Mouse (Mus musculus): ENCODE results near the gene Meis1.

Meis1 gene

GRCm38 (mm10) chr11:19014441-19015161 is 4.2 kb downstream of the Meis1 start:
- DNase-seq (ENCODE audit: low spot score in 2 of 2), result no peak

DNA sequence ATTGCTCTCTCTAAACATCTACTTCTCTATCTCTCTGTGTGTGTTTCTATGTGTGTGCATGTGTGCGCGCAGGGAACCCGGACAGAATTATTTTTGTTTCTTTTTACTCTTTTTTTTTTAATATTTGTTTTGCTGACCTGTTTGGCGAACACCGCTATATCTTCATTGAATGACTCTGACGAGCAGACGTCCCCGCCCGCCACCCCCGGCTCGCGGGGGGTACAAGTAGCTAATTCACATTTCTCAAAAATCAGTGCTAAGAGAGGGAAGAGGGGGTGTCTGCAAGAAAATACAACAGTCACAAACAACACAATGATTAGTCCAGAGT is 4.7 kb downstream of the Meis1 start:
- no peak for DNase-seq (ENCODE audit: low spot score in 2 of 2)

DNA sequence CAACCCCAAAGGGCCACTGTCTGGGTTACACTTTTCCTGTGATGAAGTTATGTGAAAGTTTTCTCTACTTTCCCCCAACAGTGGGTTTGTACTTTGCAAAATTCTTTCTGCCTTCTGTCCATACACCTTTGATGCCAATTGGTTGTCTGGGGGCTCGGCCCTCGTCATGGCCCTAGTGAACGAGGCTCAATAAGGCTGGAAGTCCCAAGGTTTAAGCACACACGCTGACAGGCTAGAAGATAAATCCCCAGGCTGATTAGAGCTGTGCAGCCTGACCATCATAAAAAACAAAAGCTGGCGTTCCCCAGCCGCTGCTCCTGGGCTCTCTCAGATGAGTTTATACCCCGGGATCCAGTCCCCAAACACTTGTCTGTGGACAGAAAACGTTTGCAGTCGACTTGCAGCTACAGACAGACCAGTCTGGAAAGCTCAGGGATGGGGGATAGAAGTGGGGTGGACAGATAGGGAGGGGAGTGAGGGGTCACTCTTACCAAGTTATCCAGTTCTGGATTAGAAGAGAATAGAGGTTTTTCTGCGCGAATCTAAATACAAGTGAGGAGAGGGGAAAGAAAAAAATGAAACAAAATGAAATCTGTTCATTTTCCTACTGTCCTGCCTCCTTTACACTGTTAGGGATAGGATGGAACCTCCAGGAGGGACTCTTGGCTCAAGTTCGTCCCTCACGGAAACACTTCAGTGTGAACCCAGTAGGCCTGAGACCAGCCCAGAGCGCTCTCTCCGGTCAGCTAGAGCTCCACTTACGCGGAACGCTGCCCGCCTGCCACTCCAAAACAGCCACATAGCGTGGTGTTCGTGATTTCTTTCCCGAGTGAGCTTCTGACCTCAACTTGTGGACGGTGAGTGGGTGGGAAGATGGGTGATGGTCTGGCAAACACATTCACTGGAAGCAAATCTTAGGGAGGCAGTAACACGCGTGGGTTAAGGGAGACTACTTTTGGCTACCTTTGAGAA is 5.4 kb downstream of the Meis1 start:
- no peak for DNase-seq (ENCODE audit: low spot score in 2 of 2)

DNA sequence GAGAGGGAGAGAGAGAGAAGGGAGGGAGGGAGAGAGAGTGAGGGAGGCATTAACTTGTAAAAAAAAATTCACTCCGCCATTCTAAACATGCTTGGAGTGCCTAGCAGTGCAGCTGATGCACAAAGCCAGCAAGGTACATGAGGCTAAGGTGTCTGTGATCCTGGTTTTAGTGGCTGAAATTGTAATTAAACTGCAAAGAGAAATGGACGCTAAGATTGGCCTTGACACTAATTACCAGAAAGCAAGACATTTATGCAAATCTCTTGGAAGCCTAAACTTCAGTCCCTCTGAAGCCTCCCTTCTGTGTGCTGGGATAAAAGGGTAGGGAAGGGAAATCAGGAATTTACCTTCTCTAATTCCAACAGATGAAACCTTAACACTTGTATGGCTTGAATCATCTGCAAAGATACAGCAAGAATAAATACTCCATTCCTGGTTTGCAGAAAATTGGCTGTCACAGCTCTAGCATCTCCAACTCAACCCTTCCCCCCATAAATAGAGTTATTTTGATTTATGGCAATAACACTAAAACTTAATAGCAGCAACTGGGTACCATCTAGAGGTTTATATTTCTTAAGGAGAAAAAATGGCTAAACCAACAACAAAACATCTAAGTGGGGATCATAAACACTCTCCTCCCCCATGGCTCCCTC is 6.2 kb downstream of the Meis1 start:
- DNase-seq (ENCODE audit: low spot score in 2 of 2), result no peak

GRCm38 (mm10) chr11:19012001-19012400 is 6.8 kb downstream of the Meis1 start:
- DNase-seq (ENCODE audit: low spot score in 2 of 2), result no peak

GRCm38 (mm10) chr11:19011108-19011805 is 7.5 kb downstream of the Meis1 start:
- no peak for DNase-seq (ENCODE audit: low spot score in 2 of 2)

DNA sequence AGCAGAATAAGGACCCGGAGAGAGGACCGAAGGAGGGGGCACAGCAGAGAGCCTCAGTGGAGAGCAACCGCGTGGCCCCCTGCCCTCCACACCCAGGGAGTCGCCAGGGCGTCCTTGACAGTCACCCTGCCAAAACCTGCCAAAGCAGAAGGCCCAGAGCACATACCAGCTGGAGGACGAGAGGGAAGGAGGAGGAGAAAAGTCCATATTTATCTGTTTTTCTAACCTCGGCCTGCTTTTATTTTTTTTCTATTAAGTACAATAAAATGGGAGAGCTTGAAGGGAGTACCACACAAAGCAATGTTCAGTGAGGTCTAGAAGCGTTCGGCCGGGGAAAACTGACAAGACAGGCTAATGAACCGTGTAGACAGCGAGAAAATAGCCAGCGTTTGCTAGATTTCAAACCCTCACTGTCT is 8.4 kb downstream of the Meis1 start:
- DNase-seq (ENCODE audit: low spot score in 2 of 2), result no peak

DNA sequence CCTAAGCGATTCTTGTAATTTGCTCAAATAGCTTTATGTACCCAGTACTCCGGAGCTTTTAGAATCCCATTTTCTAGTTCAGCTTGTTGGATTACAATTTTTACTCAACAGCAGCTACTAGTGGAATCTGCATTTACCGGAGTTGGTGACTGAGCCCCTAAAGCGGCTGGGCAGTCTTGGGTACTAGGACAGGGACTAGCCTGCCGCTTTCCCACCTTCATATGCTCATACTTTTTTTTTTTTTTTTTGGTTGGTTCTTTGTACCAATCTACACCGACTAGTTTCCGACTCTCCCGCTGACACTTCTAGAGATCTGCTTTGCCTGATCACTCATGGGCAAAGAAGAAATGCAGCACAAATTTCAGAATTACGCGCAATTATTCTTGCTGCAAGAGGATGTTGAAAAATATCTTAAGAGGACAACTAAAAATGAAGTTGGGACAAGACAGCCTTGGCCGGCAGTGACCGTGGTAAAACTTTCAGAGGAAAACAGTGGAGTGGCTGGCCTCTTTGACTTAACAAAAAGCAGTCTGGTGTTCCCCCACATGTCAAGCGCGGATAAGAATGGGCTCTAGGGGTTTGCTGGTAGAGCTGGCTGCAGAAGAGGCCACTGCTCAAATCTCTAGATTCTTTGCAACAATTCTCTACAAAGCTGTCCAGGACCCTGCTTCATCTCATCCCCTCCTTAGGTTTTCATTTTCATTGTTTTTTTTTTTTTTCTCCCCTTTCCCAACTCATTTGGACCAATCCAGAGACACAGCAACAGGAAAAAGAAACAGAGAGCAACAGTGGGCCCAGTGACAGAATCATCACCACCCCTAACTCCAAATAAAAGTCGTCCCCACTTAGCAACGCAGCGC is 9.0 kb downstream of the Meis1 start:
- DNase-seq (ENCODE audit: low spot score in 2 of 2), result no peak

DNA sequence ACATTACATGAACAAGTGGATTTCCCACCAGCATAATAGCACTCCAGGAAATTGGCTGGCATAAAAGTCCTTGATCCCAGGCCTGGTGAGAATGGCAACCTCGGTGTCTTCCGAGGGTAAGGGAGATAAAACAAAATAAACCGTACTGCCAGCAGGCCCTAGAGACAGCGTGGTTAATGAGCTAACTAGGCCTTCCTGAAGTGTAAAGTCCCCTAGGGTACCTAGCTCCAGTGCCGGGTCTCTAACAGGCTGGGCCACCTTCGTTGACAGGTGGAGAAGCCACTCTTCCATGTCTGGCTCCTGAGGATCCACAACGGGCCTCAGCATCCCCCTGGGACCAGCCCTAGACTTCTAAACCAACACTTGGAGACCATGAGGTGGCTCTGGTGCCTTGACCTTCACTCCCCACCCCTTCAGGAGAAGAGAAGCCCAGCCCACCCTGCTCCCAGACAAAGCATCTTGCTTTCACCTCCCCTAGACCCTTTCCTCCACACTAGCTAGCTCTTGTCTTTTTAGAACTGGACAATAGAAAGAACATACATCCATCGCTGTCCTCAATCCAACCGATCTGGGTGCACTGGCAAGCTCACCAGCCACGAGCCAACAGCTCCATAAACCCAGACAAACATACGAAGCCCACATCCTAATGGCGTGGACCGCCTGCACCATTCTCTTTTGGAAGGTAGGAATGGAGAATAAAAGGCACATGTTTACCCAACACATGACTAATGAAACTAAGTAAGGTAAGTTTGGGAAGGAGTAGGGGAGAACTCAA is 10.0 kb downstream of the Meis1 start:
- DNase-seq (ENCODE audit: low spot score in 2 of 2), result no peak

DNA sequence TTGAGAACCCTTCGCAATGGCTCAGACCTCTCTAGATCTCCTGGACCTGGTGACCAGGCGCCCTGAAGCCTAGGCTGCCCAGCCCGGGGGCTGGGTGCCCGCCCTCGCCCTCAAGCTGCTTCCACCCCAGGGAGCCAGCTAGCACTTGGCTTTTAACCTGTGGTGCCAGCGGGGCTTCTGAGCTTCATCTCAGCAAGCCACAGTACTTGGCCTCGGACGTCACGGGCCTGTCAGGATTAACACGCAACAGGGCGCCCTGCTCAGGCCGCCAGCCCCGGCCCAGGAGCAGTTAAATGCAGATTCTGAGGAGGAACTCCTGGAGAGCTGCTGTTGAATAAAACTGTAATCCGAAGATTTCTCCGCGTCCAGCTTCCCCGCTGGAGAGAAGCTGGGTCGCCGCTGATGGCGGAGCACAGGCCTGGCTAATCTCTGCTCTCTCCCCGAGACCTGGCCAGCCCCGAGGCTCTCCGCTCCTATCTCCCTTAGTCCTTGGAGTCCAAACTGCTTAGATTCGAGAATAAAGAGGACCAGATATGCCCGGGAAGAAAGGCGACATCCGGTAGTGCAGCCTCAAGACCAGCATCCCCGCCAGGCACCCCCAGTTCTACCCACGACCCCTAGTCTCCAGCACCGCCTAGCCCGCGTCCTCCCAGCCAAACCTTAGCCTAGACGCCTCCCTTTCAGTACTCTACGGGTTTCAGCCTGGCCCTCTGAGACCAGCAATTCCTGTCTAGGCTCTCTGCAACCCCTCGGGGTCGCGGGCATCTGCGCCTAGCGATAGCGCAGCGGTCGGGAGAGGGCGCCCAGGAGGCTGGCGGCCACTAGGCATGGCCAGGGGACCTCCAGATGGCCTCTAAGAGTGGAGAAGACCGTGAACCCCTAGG is 11.0 kb downstream of the Meis1 start:
- no peak for DNase-seq (ENCODE audit: low spot score in 2 of 2)

GRCm38 (mm10) chr11:19007068-19007467 is 11.7 kb downstream of the Meis1 start:
- DNase-seq (ENCODE audit: low spot score in 2 of 2), result no peak

DNA sequence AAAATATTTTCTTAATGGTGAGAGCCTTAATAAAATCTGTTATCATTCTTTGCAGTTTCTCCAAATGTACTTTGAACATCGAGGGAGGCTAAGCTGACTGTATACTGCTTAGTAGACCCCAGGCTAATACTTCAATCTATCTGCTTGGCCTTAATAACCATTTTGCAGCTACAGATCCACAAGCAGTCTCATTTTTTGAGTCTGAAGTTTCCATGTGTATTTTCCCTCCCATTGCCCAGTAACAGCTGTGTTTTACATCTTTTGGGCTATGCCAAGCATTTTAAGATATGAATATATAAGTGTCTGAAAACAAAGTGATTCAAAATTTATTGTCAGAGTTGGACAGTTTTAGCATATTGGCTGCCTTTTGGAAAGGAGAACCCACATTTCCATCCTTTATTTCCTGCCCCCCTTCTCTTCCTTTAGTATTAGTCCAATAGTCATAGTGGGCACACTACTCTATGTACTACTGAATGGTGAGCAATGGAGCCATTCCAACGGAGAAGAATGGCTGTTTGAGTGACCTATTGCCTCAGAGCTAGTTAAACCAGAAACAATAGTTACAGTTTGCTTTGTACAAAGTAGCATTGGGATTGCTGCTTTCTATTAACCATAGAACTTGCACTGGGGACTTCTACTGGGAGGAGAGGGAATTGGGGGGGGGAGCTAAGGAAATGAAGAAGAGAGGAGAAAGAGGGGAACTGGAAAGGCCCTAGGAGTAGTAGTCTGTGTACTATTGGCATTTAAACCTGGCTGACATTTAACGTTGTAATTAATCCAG is 12.7 kb downstream of the Meis1 start:
- no peak for DNase-seq (ENCODE audit: low spot score in 2 of 2)

DNA sequence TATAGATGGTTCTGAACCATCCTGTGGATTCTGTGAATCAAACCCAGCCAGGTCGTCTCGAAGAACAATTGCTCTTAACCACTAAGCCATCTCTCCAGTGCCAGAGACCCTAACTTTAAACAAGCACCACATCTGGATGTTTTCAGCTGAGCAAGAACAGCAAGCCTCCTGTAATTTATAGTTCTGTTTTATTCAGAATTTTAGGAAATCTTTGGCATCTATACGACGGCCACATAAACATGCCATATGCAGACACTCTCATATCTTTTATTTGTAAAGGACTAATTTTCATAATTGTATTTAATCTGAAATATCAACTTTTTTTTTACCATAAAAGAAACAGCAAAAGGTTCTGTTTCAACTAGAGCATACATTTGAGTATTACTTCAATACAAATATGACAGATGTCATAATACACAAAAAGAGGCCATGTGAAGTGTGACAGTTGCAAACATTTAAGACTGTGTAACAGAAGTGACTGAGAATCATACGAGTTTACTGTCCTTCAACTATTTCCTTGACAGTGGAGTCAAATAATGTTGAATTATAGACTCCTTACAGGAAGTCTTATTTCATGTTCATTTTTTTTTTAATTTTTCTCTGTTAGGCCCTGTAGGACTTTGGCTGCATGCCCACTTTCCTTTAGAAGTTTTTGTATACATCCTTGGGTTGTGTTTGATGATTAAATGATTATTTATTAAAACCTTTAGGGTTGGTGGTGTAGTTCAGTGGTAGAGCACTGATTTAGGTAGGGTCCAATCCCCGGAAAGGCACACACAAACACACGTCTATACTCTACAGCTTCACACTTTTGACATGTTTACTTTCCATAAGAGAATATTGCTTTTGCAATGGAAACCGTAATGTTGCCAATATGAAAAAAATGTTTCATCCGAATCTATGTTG is 13.5 kb downstream of the Meis1 start:
- DNase-seq (ENCODE audit: low spot score in 2 of 2), result no peak

DNA sequence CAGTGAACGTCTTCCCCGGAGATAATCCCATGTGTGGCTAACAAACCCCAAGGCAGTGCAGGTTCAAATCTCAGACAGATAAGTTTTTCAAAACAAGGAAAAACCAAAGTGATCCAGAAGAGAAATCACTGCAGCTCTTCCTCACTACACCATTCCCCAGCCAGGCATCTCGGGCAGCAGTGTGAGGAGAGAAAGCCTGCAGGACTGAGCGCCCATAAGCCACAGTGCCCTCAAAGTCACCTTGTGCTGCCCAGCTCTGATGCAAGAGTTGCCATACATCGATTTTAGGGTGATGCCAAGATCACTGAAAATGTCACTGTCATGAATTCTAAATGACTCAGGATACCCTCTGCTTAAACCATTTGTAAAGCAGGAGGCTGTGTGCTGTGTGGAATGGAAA is 15.7 kb downstream of the Meis1 start:
- no peak for DNase-seq (ENCODE audit: low spot score in 2 of 2)

- no peak for DNase-seq (ENCODE audit: low spot score in 2 of 2)
These were observed 22.0 kb downstream of the Meis1 start for GRCm38 (mm10) chr11:18996767-18997166.

- DNase-seq (ENCODE audit: low spot score in 2 of 2), result no peak
These were observed 22.5 kb downstream of the Meis1 start for GRCm38 (mm10) chr11:18996289-18996688.

DNA sequence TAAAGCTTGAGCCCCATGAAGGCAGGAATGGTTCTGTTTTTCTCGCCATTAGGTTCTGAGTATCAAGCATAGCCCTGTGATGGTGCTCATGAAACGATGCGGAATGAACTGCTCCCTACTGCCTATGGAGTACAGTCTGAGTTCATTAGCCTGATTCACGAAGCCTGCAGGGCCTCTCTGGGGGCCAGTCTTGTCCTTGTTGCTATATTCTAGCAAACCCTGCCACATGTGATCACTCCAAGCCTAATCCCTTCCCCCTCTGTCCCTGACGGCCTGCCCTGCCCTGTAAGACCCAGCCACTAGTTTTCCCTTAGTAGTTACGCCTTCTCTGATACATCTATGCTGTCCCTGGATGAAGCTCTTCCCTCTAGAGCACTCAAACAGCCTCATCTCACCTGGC is 26.0 kb downstream of the Meis1 start:
- DNase-seq (ENCODE audit: low spot score in 2 of 2), result no peak
